Mouse (Mus musculus): ENCODE results near the gene Spag9. TPM values are rescaled to one million over a fixed set of nuclear protein-coding genes. Genes with fewer than 3 reads are reported as not detected.

Spag9 gene
- polyA plus RNA-seq, 1 experiment from 2014 or later: 64.1 TPM

- TF ChIP-seq CTCF (IDR thresholded peaks at IDR 0.05; ENCODE audit: low read depth): no peak
- Histone ChIP-seq H3K36me3 (ENCODE audit: control insufficient read depth, insufficient read depth) (no peaks in the 10 kb centered on the region), H3K9me3 (ENCODE audit: control insufficient read depth) (no peaks in the 10 kb centered on the region), H3K27me3 (replicated peaks; ENCODE audit: control insufficient read depth, insufficient read depth, low read length) (no peaks in the 10 kb centered on the region), H3K4me3 (ENCODE audit: low read depth, low read length) (no peak overlapping the region), H3K4me2 (replicated peaks; ENCODE audit: low read depth) (no peak overlapping the region), H3K27ac (ENCODE audit: low read depth, low read length) (no peak overlapping the region), H3K4me1 (replicated peaks; ENCODE audit: control insufficient read depth, insufficient read depth, low read length) (0 out of 2 replicates have a peak, but pooled peaks cover 3% of the 10 kb centered on the region), H3K9ac (ENCODE audit: low read depth, low read length) (no peak overlapping the region)
- 37% methylated on average over 9 of the region's 9 CpGs for WGBS
- peak; percentile 74 for ATAC-seq
Observed at GRCm38 (mm10) chr11:94172186-94172585, 176.3 kb downstream of the Spag9 start.

- ATAC-seq: no peak
- Histone ChIP-seq H3K9ac (ENCODE audit: low read depth, low read length) (no peak overlapping the region), H3K36me3 (ENCODE audit: control insufficient read depth, insufficient read depth) (no peaks in the 10 kb centered on the region), H3K4me3 (ENCODE audit: low read depth, low read length) (no peak overlapping the region), H3K4me2 (replicated peaks; ENCODE audit: low read depth) (no peak overlapping the region), H3K4me1 (replicated peaks; ENCODE audit: control insufficient read depth, insufficient read depth, low read length) (0 out of 2 replicates have a peak, but pooled peaks cover 3% of the 10 kb centered on the region), H3K27ac (ENCODE audit: low read depth, low read length) (no peak overlapping the region), H3K9me3 (ENCODE audit: control insufficient read depth) (no peaks in the 10 kb centered on the region), H3K27me3 (replicated peaks; ENCODE audit: control insufficient read depth, insufficient read depth, low read length) (no peaks in the 10 kb centered on the region)
- WGBS: 36% methylated on average over 4 of the region's 4 CpGs
- no peak for TF ChIP-seq CTCF (IDR thresholded peaks at IDR 0.05; ENCODE audit: low read depth)
Observed at GRCm38 (mm10) chr11:94173726-94174146, 177.8 kb downstream of the Spag9 start.

- ATAC-seq: 0 out of 2 replicates have a peak, but pooled peaks have one; percentile 15
- no peak for TF ChIP-seq CTCF (IDR thresholded peaks at IDR 0.05; ENCODE audit: low read depth)
- 64% methylated on average over 7 of the region's 7 CpGs for WGBS
- H3K9ac ChIP-seq (ENCODE audit: low read depth, low read length): no peak overlapping the region
- H3K27me3 ChIP-seq (replicated peaks; ENCODE audit: control insufficient read depth, insufficient read depth, low read length): no peaks in the 10 kb centered on the region
- 0 out of 2 replicates have a peak, but pooled peaks cover 3% of the 10 kb centered on the region for H3K4me1 ChIP-seq (replicated peaks; ENCODE audit: control insufficient read depth, insufficient read depth, low read length)
- no peaks in the 10 kb centered on the region for H3K36me3 ChIP-seq (ENCODE audit: control insufficient read depth, insufficient read depth)
- H3K27ac ChIP-seq (ENCODE audit: low read depth, low read length): no peak overlapping the region
- H3K4me3 ChIP-seq (ENCODE audit: low read depth, low read length): no peak overlapping the region
- no peak overlapping the region for H3K4me2 ChIP-seq (replicated peaks; ENCODE audit: low read depth)
- H3K9me3 ChIP-seq (ENCODE audit: control insufficient read depth): no peaks in the 10 kb centered on the region
Observed at GRCm38 (mm10) chr11:94175288-94175687, 179.4 kb downstream of the Spag9 start.

Other genes with a start within 250 kb of the Spag9 start
- gene Utp18, start 110.3 kb upstream of the Spag9 start, polyA plus RNA-seq (2015; fragmentation: Nextera tagmentation; extraction: Ambion mirVana): 16.6 and 17.0 TPM in 2 replicates
- 9.4 and 10.5 TPM in 2 replicates for gene Mbtd1, start 110.2 kb upstream of the Spag9 start, polyA plus RNA-seq (2015; fragmentation: Nextera tagmentation; extraction: Ambion mirVana)
- 370 and 400 TPM in 2 replicates for gene Nme2, start 39.8 kb upstream of the Spag9 start, polyA plus RNA-seq (2015; fragmentation: Nextera tagmentation; extraction: Ambion mirVana)
- gene Gm20390, start 27.8 kb upstream of the Spag9 start, polyA plus RNA-seq (2015; fragmentation: Nextera tagmentation; extraction: Ambion mirVana): 228 and 239 TPM in 2 replicates
- gene Nme1, start 27.6 kb upstream of the Spag9 start, polyA plus RNA-seq (2015; fragmentation: Nextera tagmentation; extraction: Ambion mirVana): 132 and 146 TPM in 2 replicates
- 69.4 and 71.8 TPM in 2 replicates for gene Tob1, start 215.4 kb downstream of the Spag9 start, polyA plus RNA-seq (2015; fragmentation: Nextera tagmentation; extraction: Ambion mirVana)
- 0.50 and 0.66 TPM in 2 replicates for gene Wfikkn2, start 249.9 kb downstream of the Spag9 start, polyA plus RNA-seq (2015; fragmentation: Nextera tagmentation; extraction: Ambion mirVana)

All from intestine, postnatal 0 days (tissue).